Mouse (Mus musculus) kidney, postnatal 36 days (tissue): ENCODE results near the gene Ago1.

Experiments
- DNase-seq, 2 experiments: peaks; one replicate each; pipeline ENCODE4 v3.0.0; 2021 to 2022; ENCODE audit warnings: mixed read lengths in 2 of 2

The Ago1 gene

DNA sequence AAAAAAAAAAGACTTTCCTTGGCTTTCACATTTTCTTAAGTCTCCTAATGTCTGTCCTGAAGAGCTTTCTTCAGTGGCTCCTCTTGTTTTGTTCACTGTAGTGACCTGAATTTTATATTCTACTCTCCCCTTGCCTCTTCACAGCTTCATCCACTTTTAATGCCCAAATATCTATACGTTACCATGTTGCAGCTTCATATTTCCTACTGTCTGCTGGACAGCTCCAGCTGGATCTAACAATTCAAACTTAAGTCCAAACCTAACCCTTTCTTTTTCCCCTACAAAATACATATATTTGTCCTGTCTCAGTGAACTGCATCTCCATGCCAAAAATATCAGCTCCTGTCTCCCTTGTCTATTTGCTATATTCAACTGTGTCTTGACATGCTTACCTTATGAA, 951 bp upstream of the Ago1 start:
- no peak for DNase-seq

DNA sequence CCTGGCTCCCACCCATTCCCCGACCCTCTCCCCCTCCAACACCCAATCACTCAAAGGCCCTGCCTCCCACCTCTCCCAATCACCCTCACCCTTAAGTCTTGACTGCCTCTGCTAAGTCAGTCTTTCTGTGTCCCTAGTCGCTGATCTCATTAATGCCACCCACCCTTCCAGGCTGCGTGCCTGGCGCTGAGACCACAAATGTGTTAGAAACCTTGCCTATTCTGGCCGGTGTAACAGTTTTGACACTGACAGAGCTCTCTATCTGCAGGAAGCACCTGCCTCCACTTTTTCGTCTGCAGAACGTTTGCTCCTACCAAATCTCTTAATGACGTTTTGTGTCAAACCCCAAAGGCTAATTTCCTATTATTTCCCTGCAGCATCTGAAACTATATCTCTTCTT, 542 bp upstream of the Ago1 start:
- no peak for DNase-seq

DNA sequence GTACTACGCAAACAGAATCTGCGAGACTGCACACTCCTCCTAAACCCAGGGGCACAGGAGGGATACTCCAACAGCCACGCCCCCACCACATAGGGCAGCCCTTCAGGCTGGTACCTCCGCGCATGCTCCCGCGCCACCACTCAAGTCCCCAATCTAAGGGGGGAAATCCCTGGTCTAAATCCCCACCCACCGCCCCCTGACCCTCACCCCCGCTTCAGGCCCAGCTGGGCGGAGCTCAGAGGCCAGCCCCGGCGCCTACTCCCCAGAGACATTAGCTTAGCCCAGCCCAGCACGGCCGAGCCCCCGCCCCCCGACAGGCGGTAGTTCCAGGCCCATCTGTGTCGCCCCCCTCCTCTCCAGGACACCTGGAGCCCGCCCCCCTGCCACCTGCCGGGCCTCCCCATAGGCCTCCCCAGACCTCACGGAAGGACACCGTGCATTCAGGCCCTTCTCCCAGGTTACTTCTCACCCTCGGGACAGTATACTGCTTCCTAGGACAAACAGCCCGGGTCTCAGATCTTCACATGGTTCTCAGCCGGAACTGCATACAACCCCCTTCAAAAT, 580 bp downstream of the Ago1 start:
- DNase-seq = peak; percentile 72 to 81

DNA sequence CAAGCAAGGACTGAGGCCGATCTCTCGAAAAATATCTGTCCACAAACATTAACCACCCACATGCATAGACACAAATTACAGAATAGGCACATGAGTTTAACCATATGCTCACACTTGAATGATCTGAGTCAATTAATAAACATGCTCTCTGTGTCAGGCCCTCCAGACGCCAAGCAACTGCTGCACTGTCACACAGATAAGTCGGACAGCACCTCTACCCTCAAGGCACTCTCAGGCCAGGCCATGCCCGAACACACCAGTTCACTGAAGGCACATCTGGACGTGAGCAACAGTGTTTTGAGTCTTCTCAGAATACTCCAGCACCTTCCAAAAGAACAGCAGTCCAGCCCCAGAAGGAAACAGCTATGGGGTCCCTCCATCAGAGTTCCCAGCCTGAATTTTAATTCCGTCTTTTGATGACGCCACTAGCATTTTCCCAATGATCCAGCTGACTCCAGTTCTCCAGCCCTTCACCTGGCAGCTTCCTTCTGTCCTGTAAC, 2.1 kb downstream of the Ago1 start:
- DNase-seq = no peak

DNA sequence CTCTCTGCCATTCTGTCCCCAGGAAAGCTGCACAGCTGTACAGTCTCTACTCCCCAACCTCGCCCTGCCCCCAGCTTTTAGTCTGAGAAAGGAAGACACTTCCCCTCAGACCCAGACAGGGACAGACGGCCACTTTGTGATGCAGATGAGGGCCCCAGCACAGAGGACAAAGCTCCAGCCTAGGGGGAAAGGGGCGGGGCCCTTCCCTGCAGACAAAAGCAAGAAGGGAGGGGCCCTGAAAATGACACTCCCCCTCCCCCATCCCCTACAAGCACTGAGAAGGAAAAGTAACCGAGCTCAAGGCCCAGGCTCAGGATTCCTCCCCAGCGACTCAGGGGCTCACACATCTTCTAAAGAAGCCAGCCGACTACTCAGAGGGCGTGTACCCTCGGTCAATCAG, 2.5 kb downstream of the Ago1 start:
- peak; percentile 6 to 19 for DNase-seq

DNA sequence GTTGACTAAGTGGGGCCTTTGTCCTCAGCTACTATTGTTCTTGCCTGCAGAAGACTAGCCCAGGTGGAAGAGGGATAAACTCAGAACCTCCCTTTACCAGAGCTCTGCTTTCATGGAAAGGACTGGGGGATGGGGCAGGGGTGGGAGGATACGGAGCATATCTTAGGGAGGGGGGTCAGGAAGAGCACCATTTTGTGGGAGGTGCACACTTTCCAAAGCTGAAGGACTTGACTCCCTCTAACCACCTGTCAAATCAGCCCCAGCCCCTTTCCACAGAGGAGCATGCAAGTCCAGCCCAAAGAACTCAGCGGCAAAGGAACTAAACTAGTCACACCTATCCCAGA, 3.5 kb downstream of the Ago1 start:
- no peak for DNase-seq

DNA sequence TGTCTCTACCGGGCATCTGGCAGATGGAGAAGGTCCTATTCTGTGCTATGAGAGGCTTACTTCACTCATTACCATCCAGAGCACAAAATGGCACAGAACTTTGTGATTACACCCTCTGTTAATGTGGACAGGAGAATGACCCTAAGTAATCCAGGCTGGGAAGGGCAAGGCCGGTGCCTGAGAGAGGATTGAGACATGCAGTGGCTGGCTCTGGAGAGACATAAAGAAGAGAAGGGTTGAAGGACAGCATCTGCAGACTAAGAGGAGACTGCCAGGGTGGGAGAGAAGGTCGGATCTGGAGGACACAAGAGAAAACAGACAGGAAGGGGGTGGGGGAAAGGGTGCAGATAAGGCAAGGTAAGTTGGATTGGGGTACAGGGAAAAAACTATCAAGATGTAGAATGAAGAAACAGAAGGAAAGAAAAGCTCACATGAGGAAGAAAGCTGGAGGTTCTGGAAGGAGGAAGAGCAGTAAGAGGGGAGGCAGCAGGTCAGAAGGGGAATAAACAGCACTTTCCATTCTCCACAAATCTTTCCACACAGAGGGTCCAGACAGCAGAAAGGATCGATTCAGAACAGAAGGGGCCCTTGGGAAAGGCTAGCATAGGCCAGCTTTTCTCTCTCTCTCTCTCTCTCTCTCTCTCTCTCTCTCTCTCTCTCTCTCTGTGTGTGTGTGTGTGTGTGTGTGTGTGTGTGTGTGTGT, 4.0 kb downstream of the Ago1 start:
- DNase-seq = no peak

DNA sequence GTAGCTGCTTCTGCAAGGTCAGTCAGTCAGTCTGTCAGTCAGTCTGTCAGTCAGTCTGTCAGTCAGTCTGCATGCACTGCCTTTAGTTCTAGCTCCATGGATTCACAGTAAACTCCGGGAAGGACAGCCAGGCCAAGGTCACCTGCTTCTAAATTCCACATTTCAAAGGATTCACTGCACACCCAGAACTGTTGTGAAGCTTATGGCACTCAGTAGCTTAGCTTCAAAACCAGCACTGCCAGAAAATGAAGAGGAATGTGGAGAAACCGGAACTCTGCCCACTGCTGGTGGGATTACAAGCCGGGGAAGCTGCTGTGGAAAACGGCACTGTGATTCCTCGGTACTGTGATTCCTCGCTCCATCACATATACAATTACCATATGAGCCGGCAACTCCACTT, 12.9 kb downstream of the Ago1 start:
- DNase-seq = no peak

DNA sequence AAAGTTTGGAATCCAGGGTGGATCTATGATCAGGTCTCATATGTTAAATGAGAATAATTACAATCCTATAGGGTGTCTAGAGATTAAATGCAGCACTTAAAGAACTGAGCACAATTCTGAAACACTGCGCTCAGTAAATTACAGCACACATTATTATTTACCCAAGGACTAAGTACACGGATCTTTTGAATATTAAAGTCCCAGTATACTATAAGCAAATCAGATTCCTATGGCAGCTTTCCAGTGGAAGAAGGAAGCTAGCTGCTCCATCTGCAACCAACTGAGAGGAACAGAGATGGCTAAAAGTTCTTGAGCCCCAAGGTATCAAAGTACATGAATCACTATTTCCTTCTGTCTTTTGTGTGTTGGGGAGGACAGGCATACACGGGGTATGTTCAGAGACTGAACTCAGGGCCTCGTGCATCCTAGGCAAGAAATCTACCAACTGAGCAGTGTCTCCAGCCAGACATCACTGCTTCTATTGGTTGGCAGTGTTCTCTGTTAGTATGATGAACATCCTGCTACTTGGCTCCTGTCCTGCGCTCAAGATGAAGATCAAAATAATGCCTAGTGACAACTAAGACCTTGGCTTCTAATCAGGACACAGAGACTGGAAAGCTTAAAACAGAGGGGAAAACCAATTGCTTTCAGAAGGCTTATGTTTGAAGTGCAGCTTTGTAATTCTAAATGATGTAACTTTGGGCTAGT, 13.7 kb downstream of the Ago1 start:
- DNase-seq = no peak

DNA sequence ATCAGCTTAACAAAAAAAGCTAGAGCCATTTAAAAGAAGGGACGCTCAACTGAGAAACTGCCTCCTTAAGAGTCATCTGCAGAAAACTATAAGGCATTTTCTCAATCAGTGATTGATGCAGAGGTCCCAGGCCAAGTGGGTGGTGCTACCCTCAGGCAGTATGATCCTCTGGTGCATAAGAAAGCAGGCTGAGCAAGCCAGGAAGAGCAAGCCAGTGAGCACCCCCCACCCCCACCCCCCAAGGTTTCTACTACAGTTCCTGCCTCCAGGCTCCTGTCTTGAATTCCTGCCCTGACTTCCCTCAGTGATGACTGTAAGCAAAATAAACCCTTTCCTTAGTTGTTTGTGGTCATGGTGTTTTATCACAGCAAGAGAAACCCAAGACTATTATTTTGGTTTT, 18.1 kb downstream of the Ago1 start:
- DNase-seq = no peak

DNA sequence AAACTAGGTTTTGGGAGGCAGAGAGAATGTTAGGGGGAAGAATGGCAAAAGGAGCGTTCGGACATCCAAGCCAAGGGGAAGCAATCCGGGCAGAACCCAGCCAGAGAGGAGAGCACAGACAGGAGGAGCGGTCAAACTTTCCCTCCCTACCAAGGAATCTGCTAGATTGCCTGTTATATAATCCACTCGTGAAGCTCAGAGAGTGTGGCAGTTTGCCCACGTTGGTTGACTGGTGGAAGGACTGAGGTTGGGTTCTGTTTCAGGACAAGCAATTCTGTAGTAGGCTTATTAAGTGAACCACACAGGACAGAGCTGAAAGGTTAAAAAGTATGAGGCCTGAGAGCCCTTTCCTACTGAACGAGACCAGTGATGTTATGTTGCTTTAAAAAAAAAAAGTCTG, 21.3 kb downstream of the Ago1 start:
- no peak for DNase-seq

DNA sequence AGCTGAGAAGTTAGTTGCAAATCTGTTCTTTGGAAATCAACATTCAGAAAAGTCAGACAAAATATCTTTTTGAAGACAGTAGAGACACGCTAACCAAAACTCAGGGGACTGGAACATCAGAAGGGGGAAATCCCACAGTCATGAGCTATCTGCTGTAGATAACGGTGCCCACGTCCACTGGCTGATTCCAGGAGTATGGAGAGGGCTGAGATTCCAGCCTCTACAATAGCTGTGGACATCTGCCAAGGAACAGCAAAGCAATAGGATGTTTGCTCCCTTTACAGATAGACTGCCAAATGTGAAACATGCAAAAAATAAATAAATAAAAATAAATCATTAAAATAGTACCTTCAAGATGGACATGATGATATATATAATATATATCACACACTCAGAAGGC, 23.9 kb downstream of the Ago1 start:
- no peak for DNase-seq

DNA sequence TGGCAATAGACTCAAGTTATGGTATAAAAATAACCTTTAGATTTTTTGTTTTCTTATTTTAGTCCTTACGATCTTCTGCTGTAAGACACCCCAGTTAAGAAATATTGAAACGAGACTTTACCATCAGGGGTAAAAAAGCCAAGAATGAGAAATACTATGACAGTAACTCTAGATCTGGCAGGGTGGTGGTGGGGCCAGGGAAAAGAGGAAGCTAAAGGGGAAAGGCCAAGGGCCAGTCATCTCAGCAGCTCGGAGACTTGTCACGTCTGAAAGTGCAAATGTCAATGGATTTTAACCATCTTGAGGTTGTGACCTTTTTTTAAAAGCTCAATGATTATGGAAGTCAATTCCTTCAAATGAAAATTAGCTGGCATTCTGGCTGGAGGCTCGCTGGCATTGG, 30.1 kb downstream of the Ago1 start:
- DNase-seq = no peak

DNA sequence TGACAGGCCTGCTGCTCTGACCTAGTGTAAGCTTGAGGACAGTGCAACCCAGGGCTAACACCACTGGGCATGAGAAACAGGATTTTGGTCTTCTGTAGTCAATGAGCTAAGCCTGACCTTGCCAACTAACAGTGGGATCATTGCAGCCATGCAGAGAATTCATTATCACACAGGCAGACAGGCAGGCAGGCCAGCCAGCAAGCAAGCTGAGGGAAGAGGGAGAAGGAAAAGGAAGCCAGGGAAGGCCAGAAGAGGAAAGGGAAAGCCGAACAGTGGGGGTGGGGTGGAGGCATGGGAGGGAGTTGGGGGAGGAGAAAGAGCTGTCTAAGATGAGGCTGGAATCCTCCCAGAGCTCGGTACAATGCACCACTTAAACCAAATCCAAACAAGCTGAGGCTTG, 32.1 kb downstream of the Ago1 start:
- DNase-seq = no peak

DNA sequence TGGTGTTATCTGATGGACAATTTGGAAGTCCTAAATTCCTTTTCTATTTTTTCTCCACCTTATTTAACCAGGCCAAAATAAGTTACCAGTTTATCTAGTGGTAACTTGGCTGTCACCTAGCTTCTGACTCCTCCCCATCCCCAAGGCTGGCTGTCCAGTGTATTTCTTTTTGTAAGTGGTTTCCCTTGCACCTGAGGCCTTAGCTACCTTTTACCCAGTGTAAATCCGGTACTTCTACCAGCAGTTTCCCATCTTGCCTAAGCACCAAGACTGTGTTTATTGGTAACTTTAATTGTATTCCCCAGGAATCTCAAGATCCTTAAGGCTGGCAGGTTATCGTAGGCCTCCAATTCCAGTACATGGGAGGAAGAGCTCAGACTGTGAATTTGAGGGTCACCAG, 34.3 kb downstream of the Ago1 start:
- no peak for DNase-seq

DNA sequence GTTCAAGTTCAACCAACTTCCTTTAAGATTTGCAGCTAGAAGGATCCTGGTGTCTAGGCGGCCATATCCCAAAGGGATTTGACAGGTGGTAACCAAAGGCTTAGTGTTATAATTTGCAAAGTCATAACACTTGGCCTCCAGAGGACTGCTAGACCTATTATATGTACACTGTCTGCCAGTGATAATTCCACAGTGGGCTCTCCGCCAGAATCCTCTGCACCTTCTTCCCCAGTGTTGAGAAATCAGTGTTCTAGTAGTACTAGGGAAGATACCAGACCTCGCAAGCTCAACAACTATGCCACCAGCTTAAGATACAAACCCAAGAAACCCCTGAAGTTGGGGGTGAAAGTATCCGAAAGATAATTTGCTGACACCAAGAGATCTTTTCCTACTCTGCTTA, 35.2 kb downstream of the Ago1 start:
- DNase-seq = no peak

DNA sequence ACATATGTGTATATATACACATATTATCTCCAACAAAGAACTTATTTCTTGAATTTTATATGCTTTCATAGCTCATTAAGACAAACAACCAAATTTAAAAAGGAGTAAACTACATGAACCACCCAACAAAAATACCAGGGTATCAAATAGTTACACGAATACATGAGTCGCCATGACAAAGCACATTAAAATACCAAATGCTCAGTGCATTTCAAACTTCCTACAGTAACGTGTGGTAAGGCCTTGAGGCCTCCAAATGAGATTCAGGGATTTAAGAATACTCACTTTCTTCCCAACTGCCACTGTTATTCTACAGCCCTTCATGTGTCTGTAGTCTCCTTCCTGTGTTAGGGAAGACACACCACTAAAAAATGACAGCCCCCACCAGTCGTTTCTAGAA, 36.6 kb downstream of the Ago1 start:
- no peak for DNase-seq

DNA sequence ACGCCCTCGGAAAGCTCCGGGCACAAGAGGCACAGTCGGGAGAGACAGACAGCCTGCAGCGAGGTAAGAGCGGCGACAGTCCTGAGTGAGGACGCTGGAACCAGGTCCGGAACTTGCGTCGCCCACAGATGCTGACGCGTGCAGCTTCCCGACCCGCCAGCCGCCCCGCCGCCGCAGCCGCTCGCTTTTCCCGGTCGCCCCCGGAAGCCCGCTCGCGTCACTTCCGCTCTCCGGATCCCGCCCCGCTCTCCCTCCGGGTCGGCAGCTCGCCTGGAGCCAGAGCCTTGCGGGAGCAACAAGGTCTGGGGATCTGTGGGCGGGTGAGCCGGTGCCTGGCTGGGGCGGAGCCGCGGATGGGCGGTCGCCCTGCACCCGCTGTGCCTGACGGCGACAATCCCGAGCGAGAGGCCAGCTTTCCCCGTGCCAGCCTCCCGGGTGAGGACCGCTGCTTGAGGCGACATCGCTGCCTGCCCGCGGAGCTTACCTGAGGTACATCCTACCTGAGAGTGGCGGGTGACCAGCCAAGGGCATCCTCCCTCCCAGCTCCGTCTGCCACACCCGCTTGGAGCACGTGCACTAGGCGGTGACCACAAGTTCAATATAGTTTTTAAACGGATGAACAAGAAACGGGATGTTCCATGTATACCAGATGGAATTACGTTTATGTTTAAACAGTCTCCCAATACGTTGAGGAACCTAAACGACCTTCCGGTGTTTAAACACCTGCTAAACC, 38.9 kb downstream of the Ago1 start, which contains the start of gene Ago3:
Gene Ago3, minus strand, starts transcription at position 210 of the 733 bp plus-strand sequence.
- peak; percentile 95 to 98 for DNase-seq

DNA sequence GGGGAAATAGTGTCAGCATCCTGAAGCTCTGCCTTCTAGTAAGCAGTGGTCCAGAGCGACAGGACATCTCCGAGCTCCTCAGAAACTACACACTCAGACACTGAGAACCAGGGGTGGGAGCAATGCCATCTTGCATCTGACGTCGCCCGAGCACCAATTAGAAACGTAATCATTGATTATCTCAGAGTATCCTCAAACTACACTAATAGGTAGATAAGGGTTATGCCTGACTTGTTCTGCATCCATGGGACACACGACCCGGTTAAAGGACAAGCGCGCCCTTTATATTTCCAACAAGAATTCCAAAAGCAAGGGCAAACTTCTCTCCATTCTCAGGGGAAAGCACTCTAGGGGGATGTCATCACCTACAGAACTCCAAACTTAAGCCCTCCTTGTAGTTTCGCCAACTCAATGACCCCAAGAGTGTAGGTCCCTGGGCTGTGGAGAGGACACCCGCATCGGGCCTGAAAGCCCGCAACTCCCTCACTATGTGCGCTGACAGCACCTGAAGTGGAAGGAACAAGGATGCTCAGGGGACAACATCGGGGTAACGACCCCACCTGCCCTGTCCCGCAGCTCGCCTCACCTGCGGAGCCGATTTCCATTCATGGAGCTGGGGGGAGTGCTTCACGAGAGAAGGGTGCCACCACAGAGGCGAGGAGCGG, 39.6 kb downstream of the Ago1 start:
- peak in 1 of 2 experiments; percentile 9 for DNase-seq

DNA sequence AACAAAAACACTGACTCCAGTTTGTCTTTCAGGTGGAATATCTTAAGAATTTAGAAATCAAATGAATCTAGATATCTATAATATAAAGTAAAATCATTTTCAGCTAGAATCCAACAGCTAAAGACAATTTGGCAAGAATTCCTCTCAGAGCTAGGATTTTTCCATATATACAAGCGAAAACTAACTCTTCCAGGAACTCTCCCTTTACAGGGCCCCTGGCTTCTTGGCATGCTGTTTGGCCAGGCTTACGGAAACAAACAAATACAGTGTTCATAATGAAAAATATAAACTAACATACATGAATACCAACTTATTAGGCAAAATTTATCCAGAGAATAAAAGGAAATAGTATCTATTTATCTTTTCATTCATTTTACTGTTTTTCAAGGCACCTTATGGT, 44.5 kb downstream of the Ago1 start:
- no peak for DNase-seq

DNA sequence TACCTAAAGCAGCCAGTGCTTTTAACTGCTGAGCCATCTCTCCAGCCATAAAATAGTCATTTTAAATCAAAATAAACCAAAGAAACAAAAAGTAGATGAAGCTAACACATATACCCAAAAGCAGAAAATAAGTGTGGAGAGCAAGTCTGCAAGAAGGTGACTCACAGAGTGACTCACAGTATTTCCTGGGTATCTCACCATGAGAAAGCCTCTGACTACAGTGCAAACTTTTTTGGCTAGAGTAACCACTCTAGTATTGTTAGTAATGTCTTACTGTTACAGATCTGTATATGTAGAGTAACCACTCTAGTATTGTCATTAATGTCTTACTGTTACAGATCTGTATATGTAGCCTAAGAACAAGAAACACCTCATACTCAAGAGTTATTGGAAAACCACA, 52.7 kb downstream of the Ago1 start:
- DNase-seq = no peak

DNA sequence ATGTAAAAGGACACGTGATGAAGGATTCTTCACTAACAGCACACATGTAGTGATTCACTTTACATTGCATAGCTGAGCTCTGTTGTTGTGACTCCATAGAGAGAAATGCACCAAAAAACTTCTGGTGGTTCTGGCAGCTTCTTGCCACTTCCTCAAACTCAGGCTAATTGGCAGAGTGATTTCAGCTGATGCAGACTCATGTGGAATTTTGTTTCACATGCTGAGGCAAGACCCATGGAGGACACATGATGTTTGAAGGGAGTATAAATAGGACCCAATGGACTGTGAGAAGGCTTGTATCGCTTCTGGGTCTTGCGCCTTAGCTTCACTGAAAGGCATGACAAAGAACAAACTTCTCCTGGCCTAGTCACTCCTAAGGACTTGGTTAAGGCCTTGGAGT, 55.9 kb downstream of the Ago1 start:
- DNase-seq = no peak
